Mouse (Mus musculus) MEL (cell line): ENCODE measurements around the gene Adamts15. TPM values are rescaled to one million over a fixed set of nuclear protein-coding genes. Genes with fewer than 3 reads are reported as not detected.

ENCODE experiments used
- DNase-seq: peaks from one replicate; pipeline ENCODE4 v3.0.0; 2011; ENCODE audit warnings: low read depth, low spot score
- H3K27ac ChIP-seq: 2 replicates; pipeline ENCODE4 v1.5.1; 2012; ENCODE audit warnings: low read depth, mild to moderate bottlenecking, control low read depth, low read length, moderate library complexity; ENCODE audit not compliant: control insufficient read depth
- H3K27me3 ChIP-seq, 2 experiments: fragments of 150-350 bp in 1 of 2; sonication (generic) in 1 of 2; 2 replicates each; pipeline ENCODE4 v1.6.1; 2012; ENCODE audit warnings: low read length in 2 of 2, mild to moderate bottlenecking in 2 of 2, improper control_type of control experiment in 1 of 2, moderate library complexity in 1 of 2; ENCODE audit not compliant: insufficient read depth in 2 of 2, control insufficient read depth in 1 of 2
- H3K36me3 ChIP-seq, 2 experiments: 2 replicates each; pipeline ENCODE4 v1.6.1; 2012 to 2014; ENCODE audit warnings: low read length in 2 of 2, improper control_type of control experiment in 1 of 2, inconsistent platforms in 1 of 2, mild to moderate bottlenecking in 1 of 2; ENCODE audit not compliant: insufficient read depth in 2 of 2, control insufficient read depth in 1 of 2
- H3K4me1 ChIP-seq, 2 experiments: fragments of 150-350 bp in 1 of 2; sonication (generic) in 1 of 2; 2 replicates each; pipeline ENCODE4 v1.6.1; 2012; ENCODE audit warnings: low read length in 2 of 2, improper control_type of control experiment in 1 of 2, mild to moderate bottlenecking in 1 of 2; ENCODE audit not compliant: insufficient read depth in 2 of 2, control insufficient read depth in 1 of 2
- H3K4me3 ChIP-seq, 2 experiments: fragments of 150-350 bp in 1 of 2; sonication (generic) in 1 of 2; 2 replicates each; pipeline ENCODE4 v1.5.1; 2012; ENCODE audit warnings: low read depth in 2 of 2, low read length in 2 of 2, mild to moderate bottlenecking in 2 of 2, moderate library complexity in 2 of 2, control low read depth in 1 of 2, improper control_type of control experiment in 1 of 2; ENCODE audit not compliant: control insufficient read depth in 1 of 2, insufficient read depth in 1 of 2
- H3K79me2 ChIP-seq: 2 replicates; pipeline ENCODE4 v1.6.1; 2012; ENCODE audit warnings: mild to moderate bottlenecking, low read length, moderate library complexity; ENCODE audit not compliant: control insufficient read depth, poor library complexity, insufficient read depth
- H3K9ac ChIP-seq: 2 replicates; pipeline ENCODE4 v1.6.1; 2012; ENCODE audit warnings: low read depth, mild to moderate bottlenecking, control low read depth, low read length, moderate library complexity; ENCODE audit not compliant: control insufficient read depth, poor library complexity, severe bottlenecking
- H3K9me3 ChIP-seq: fragments of 150-350 bp; sonication (generic); replicated peaks from 2 replicates; pipeline ENCODE4 v1.6.1; 2012; ENCODE audit warnings: mild to moderate bottlenecking, low read length, improper control_type of control experiment, moderate library complexity; ENCODE audit not compliant: insufficient read depth
- BHLHE40 ChIP-seq: IDR thresholded peaks from 2 replicates; pipeline ENCODE4 v1.6.1; 2012; ENCODE audit warnings: low read depth, mild to moderate bottlenecking, inconsistent platforms, low read length, improper control_type of control experiment, borderline replicate concordance
- CTCF ChIP-seq, 3 experiments: IDR thresholded peaks in 2 of 3; conservative IDR thresholded peaks in 1 of 3; 2 replicates each; pipeline ENCODE4 v1.5.1; 2011 to 2012; ENCODE audit warnings: low read length in 3 of 3, low read depth in 2 of 3, mild to moderate bottlenecking in 2 of 3, improper control_type of control experiment in 1 of 3, inconsistent platforms in 1 of 3, mixed read lengths in 1 of 3, moderate library complexity in 1 of 3; ENCODE audit not compliant: control insufficient read depth in 1 of 3, insufficient read depth in 1 of 3, poor library complexity in 1 of 3, severe bottlenecking in 1 of 3
- ELF1 ChIP-seq: IDR thresholded peaks from 2 replicates; pipeline ENCODE4 v1.6.1; 2014; ENCODE audit warnings: low read depth, mild to moderate bottlenecking, inconsistent platforms, low read length, improper control_type of control experiment, moderate library complexity
- EP300 ChIP-seq, 2 experiments: IDR thresholded peaks; 2 replicates each; pipeline ENCODE4 v1.6.1; 2011; ENCODE audit warnings: improper control_type of control experiment in 2 of 2, low read length in 2 of 2, low read depth in 1 of 2, mild to moderate bottlenecking in 1 of 2
- ETS1 ChIP-seq: IDR thresholded peaks from 2 replicates; pipeline ENCODE4 v1.6.1; 2012; ENCODE audit warnings: low read depth, mild to moderate bottlenecking, inconsistent platforms, low read length, improper control_type of control experiment, moderate library complexity
- GATA1 ChIP-seq: IDR thresholded peaks from 2 replicates; pipeline ENCODE4 v1.6.1; 2011; ENCODE audit warnings: low read depth, low read length, improper control_type of control experiment
- KAT2A ChIP-seq: conservative IDR thresholded peaks from 2 replicates; pipeline ENCODE4 v1.6.1; 2012; ENCODE audit warnings: low read depth, low read length, improper control_type of control experiment, inconsistent platforms
- MAX ChIP-seq: IDR thresholded peaks from 2 replicates; pipeline ENCODE4 v1.6.1; 2011; ENCODE audit warnings: low read length, improper control_type of control experiment
- MAZ ChIP-seq: IDR thresholded peaks from 2 replicates; pipeline ENCODE4 v1.6.1; 2012; ENCODE audit warnings: low read depth, mild to moderate bottlenecking, inconsistent platforms, low read length, improper control_type of control experiment
- MEF2A ChIP-seq: IDR thresholded peaks from 2 replicates; pipeline ENCODE4 v1.6.1; 2014; ENCODE audit warnings: low read depth, mild to moderate bottlenecking, inconsistent platforms, low read length, improper control_type of control experiment; ENCODE audit not compliant: poor library complexity, insufficient replicate concordance, severe bottlenecking; ENCODE audit errors: extremely low read depth
- MXI1 ChIP-seq: IDR thresholded peaks from 2 replicates; pipeline ENCODE4 v1.6.1; 2011; ENCODE audit warnings: mild to moderate bottlenecking, low read depth, low read length, improper control_type of control experiment
- NELFE ChIP-seq: IDR thresholded peaks from 2 replicates; pipeline ENCODE4 v1.6.1; 2011; ENCODE audit warnings: low read depth, low read length, improper control_type of control experiment
- NRF1 ChIP-seq: IDR thresholded peaks from 2 replicates; pipeline ENCODE4 v1.6.1; 2014; ENCODE audit warnings: low read depth, mild to moderate bottlenecking, inconsistent platforms, low read length, improper control_type of control experiment, moderate library complexity; ENCODE audit not compliant: poor library complexity, insufficient read depth, severe bottlenecking
- RAD21 ChIP-seq: IDR thresholded peaks from 2 replicates; pipeline ENCODE4 v1.6.1; 2011; ENCODE audit warnings: mild to moderate bottlenecking, low read depth, low read length, improper control_type of control experiment
- RCOR1 ChIP-seq: IDR thresholded peaks from 2 replicates; pipeline ENCODE4 v1.6.1; 2012; ENCODE audit warnings: low read depth, mild to moderate bottlenecking, inconsistent platforms, low read length, improper control_type of control experiment
- SIN3A ChIP-seq: IDR thresholded peaks from 2 replicates; pipeline ENCODE4 v1.6.1; 2012; ENCODE audit warnings: low read length, improper control_type of control experiment, inconsistent platforms
- SMC3 ChIP-seq: IDR thresholded peaks from 2 replicates; pipeline ENCODE4 v1.6.1; 2011; ENCODE audit warnings: low read depth, low read length, improper control_type of control experiment
- TCF12 ChIP-seq: IDR thresholded peaks from 2 replicates; pipeline ENCODE4 v1.6.1; 2014; ENCODE audit warnings: low read depth, mild to moderate bottlenecking, inconsistent platforms, low read length, improper control_type of control experiment, moderate library complexity
- USF1 ChIP-seq: IDR thresholded peaks from 2 replicates; pipeline ENCODE4 v1.6.1; 2014; ENCODE audit warnings: low read depth, mild to moderate bottlenecking, inconsistent platforms, low read length, improper control_type of control experiment, moderate library complexity
- ZC3H11A ChIP-seq: IDR thresholded peaks from 2 replicates; pipeline ENCODE4 v1.6.1; 2012; ENCODE audit warnings: low read depth, mild to moderate bottlenecking, inconsistent platforms, low read length, improper control_type of control experiment
- ZKSCAN1 ChIP-seq: IDR thresholded peaks from 2 replicates; pipeline ENCODE4 v1.6.1; 2012; ENCODE audit warnings: low read depth, mild to moderate bottlenecking, inconsistent platforms, low read length, improper control_type of control experiment, moderate library complexity
- ZMIZ1 ChIP-seq: IDR thresholded peaks from 2 replicates; pipeline ENCODE4 v1.6.1; 2012; ENCODE audit warnings: low read depth, mild to moderate bottlenecking, inconsistent platforms, low read length, improper control_type of control experiment, moderate library complexity
- ZNF384 ChIP-seq: IDR thresholded peaks from 2 replicates; pipeline ENCODE4 v1.6.1; 2012; ENCODE audit warnings: low read depth, mild to moderate bottlenecking, inconsistent platforms, low read length, improper control_type of control experiment
- polyA plus RNA-seq, 2 experiments: library from polyadenylated mRNA; stranded (reverse) in 1 of 2; unstranded in 1 of 2; fragments of >175 nt in 1 of 2; fragments of >200 nt in 1 of 2; gene quantifications; 2 replicates each; pipeline versions ENCODE4 v1.2.1 to v1.2.4; 2012; ENCODE audit warnings: low replicate concordance in 2 of 2, low read depth in 1 of 2; ENCODE audit not compliant: insufficient read length in 2 of 2, insufficient read depth in 1 of 2, missing spikeins in 1 of 2
- total RNA-seq: library from RNA; depleted of rRNA; stranded (reverse); fragments of 300-350 nt; gene quantifications from 2 replicates; pipeline ENCODE4 v1.2.3, GENCODE M21; 2012

Gene Adamts15
- total and polyA plus RNA-seq, 3 experiments = 0.07 TPM; not detected in 2

DNA sequence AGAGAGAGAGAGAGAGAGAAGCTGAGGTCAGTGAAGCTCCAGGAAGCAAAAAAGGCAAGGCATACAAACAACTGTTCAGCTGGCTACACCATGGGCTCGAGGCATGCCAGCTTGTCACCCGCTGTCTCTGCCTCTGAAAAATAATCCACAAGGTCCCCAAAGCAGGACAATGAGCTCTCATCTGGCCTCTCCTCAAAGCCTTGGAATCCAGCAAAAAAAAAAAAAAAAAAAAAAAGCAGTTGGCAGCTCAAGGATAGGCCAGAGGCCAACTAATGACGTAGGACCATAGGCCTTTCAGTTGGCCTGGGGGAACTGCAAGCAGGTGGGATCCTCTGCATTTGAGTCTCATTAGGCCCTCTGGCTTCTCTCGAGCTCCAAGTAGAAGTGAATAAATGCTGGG is 27.7 kb upstream of the Adamts15 start:
- Histone ChIP-seq H3K27ac (no peak overlapping the region), H3K9ac (no peak overlapping the region), H3K36me3 (no peaks in the 10 kb centered on the region), H3K9me3 (no peaks in the 10 kb centered on the region), H3K79me2 (no peaks in the 10 kb centered on the region), H3K27me3 (no peaks in the 10 kb centered on the region), H3K4me3 (no peak overlapping the region), H3K4me1 (no peaks in the 10 kb centered on the region)
- no peak for TF ChIP-seq ETS1
- no peak for TF ChIP-seq ELF1
- TF ChIP-seq BHLHE40 = no peak
- no peak for TF ChIP-seq MAZ
- no peak for TF ChIP-seq RCOR1
- no peak for TF ChIP-seq CTCF (IDR thresholded peaks at IDR 0.05 in 2 of 3, conservative IDR thresholded peaks at IDR 0.05 in 1 of 3; ENCODE audit: control insufficient read depth in 1 of 3, insufficient read depth in 1 of 3, low read depth in 2 of 3, low read length in 3 of 3, poor library complexity in 1 of 3, severe bottlenecking in 1 of 3)
- no peak for TF ChIP-seq GATA1
- no peak for DNase-seq

- Histone ChIP-seq H3K27ac (no peak overlapping the region), H3K27me3 (no peaks in the 10 kb centered on the region), H3K79me2 (no peaks in the 10 kb centered on the region), H3K4me3 (no peak overlapping the region), H3K9ac (no peak overlapping the region), H3K9me3 (no peaks in the 10 kb centered on the region), H3K36me3 (no peaks in the 10 kb centered on the region), H3K4me1 (no peaks in the 10 kb centered on the region)
- TF ChIP-seq NELFE = no peak
- no peak for TF ChIP-seq RAD21
- TF ChIP-seq MAX = no peak
- TF ChIP-seq ZC3H11A = no peak
- DNase-seq = no peak
Measured at GRCm38 (mm10) chr9:30949422-30949821, 27.2 kb upstream of the Adamts15 start.

- TF ChIP-seq BHLHE40 (no peak), NRF1 (no peak), RAD21 (no peak), MXI1 (no peak), SIN3A (no peak), EP300 (IDR thresholded peaks at IDR 0.05; ENCODE audit: low read depth in 1 of 2, low read length in 2 of 2) (no peak), ETS1 (no peak), MEF2A (no peak), SMC3 (no peak), TCF12 (no peak), CTCF (IDR thresholded peaks at IDR 0.05 in 2 of 3, conservative IDR thresholded peaks at IDR 0.05 in 1 of 3; ENCODE audit: control insufficient read depth in 1 of 3, insufficient read depth in 1 of 3, low read depth in 2 of 3, low read length in 3 of 3, poor library complexity in 1 of 3, severe bottlenecking in 1 of 3) (no peak), KAT2A (no peak), ZNF384 (no peak), ZMIZ1 (no peak), USF1 (no peak), RCOR1 (no peak), NELFE (no peak), MAX (no peak), ZKSCAN1 (no peak), MAZ (no peak)
- H3K9ac ChIP-seq = no peak overlapping the region
Measured at GRCm38 (mm10) chr9:30945276-30945675, 23.0 kb upstream of the Adamts15 start.

More at GRCm38 (mm10) chr9:30945276-30945675, 23.0 kb upstream of the Adamts15 start:
- H3K9me3 ChIP-seq = no peaks in the 10 kb centered on the region
- no peaks in the 10 kb centered on the region for H3K27me3 ChIP-seq
- no peak for DNase-seq
- no peaks in the 10 kb centered on the region for H3K36me3 ChIP-seq
- H3K4me1 ChIP-seq = no peaks in the 10 kb centered on the region
- no peak overlapping the region for H3K4me3 ChIP-seq
- no peak overlapping the region for H3K27ac ChIP-seq
- no peaks in the 10 kb centered on the region for H3K79me2 ChIP-seq
